Mouse (Mus musculus): ENCODE measurements around the gene Kif24.

- TF ChIP-seq CTCF (IDR thresholded peaks at IDR 0.05; ENCODE audit: low read depth, low read length) (no peak), GATA1 (IDR thresholded peaks at IDR 0.05; ENCODE audit: borderline replicate concordance, low read length) (no peak)
Measured at GRCm38 (mm10) chr4:41469199-41469598, 4.5 kb upstream of the Kif24 start.

All from G1E (cell line).